Mouse (Mus musculus) ES-E14 (cell line): ENCODE data around the gene Slc29a2. TPM values are rescaled to one million over a fixed set of nuclear protein-coding genes. Genes with fewer than 3 reads are reported as not detected.

Experiments used
- DNase-seq: peaks from one replicate; pipeline ENCODE4 v3.0.0-alpha.2; 2013; ENCODE audit warnings: low read depth, low spot score
- H3K27ac ChIP-seq: 2 replicates; pipeline ENCODE4 v1.5.1; 2012; ENCODE audit warnings: low read depth, mild to moderate bottlenecking, low read length, moderate library complexity, mixed read lengths; ENCODE audit not compliant: poor library complexity, insufficient read depth, severe bottlenecking
- H3K36me3 ChIP-seq: 2 replicates; pipeline ENCODE4 v1.6.1; 2012; ENCODE audit warnings: mild to moderate bottlenecking, low read length, moderate library complexity, mixed read lengths; ENCODE audit not compliant: control insufficient read depth, poor library complexity, insufficient read depth, severe bottlenecking
- H3K4me1 ChIP-seq, 2 experiments: fragments of 150-350 bp in 1 of 2; sonication (generic) in 1 of 2; 2 replicates each; pipeline ENCODE4 v1.6.1; 2012; ENCODE audit warnings: low read length in 2 of 2, mild to moderate bottlenecking in 1 of 2, mixed read lengths in 1 of 2; ENCODE audit not compliant: control insufficient read depth in 2 of 2, insufficient read depth in 2 of 2, poor library complexity in 1 of 2
- H3K4me3 ChIP-seq, 2 experiments: fragments of 150-350 bp in 1 of 2; sonication (generic) in 1 of 2; 2 replicates each; pipeline ENCODE4 v1.5.1; 2012; ENCODE audit warnings: low read length in 2 of 2, low read depth in 1 of 2, mild to moderate bottlenecking in 1 of 2, mixed read lengths in 1 of 2; ENCODE audit not compliant: insufficient read depth in 1 of 2, poor library complexity in 1 of 2, severe bottlenecking in 1 of 2
- H3K9ac ChIP-seq: 2 replicates; pipeline ENCODE4 v1.6.1; 2012; ENCODE audit warnings: low read depth, mild to moderate bottlenecking, low read length, mixed read lengths; ENCODE audit not compliant: poor library complexity, insufficient read depth, severe bottlenecking
- H3K9me3 ChIP-seq: fragments of 150-350 bp; sonication (generic); 2 replicates; pipeline ENCODE4 v1.6.1; 2012; ENCODE audit warnings: low read depth, mild to moderate bottlenecking, low read length; ENCODE audit not compliant: control insufficient read depth, insufficient read depth
- CHD2 ChIP-seq: IDR thresholded peaks from 2 replicates; pipeline ENCODE4 v1.6.1; 2014; ENCODE audit warnings: mild to moderate bottlenecking, low read depth, low read length, inconsistent platforms
- HCFC1 ChIP-seq: IDR thresholded peaks from 2 replicates; pipeline ENCODE4 v1.6.1; 2012; ENCODE audit warnings: low read length, inconsistent platforms, borderline replicate concordance; ENCODE audit not compliant: insufficient read depth
- MAFK ChIP-seq: IDR thresholded peaks from 2 replicates; pipeline ENCODE4 v1.6.1; 2014; ENCODE audit warnings: mild to moderate bottlenecking, low read depth, low read length, inconsistent platforms; ENCODE audit not compliant: insufficient read depth
- ZC3H11A ChIP-seq: IDR thresholded peaks from 2 replicates; pipeline ENCODE4 v1.6.1; 2012; ENCODE audit warnings: low read depth, mild to moderate bottlenecking, inconsistent platforms, low read length, borderline replicate concordance
- ZNF384 ChIP-seq: IDR thresholded peaks from 2 replicates; pipeline ENCODE4 v1.6.1; 2012; ENCODE audit warnings: low read depth, low read length, inconsistent platforms
- in situ Hi-C, 2 experiments: fragments of 600-800 bp; cut with MboI; formaldehyde crosslinking; loops; one replicate each; pipeline ENCODE4 v1.15.1; 2025; ENCODE audit warnings: low sequenced_read_pairs in 2 of 2, inconsistent platforms in 1 of 2; ENCODE audit not compliant: unreplicated experiment in 2 of 2
- total RNA-seq: library from RNA; depleted of rRNA; stranded (reverse); fragments of 300-350 nt; gene quantifications from 2 replicates; pipeline ENCODE4 v1.2.3, GENCODE M21; 2012

The Slc29a2 gene
- total RNA-seq, 1 experiment: 21.0 TPM

- H3K27ac ChIP-seq: 0 out of 2 replicates have a peak overlapping the region, but pooled peaks have one; percentile 19
- in situ Hi-C loops: no loop called here
- H3K4me3 ChIP-seq: peak overlapping the region; percentile 70 to 95
- H3K4me1 ChIP-seq: peaks cover 4 to 6% of the 10 kb centered on the region in 2 experiments; a peak in 3 of 4 replicates
- H3K9ac ChIP-seq: peak overlapping the region; percentile 92
- TF ChIP-seq ZC3H11A (no peak), CHD2 (no peak), HCFC1 (no peak), MAFK (no peak), ZNF384 (no peak)
- H3K9me3 ChIP-seq: no peaks in the 10 kb centered on the region
- DNase-seq: no peak
- H3K36me3 ChIP-seq: peaks cover 2% of the 10 kb centered on the region; the same call in 1 of the 2 replicates
Observed at GRCm38 (mm10) chr19:5041588-5041987, 17.9 kb downstream of the Slc29a2 start.

GRCm38 (mm10) chr19:5045531-5045930 is 21.9 kb downstream of the Slc29a2 start:
- TF ChIP-seq HCFC1 (no peak), ZNF384 (no peak), CHD2 (no peak), MAFK (no peak), ZC3H11A (no peak)
- H3K9ac ChIP-seq: no peak overlapping the region
- peaks cover 18% of the 10 kb centered on the region; the same call in 1 of the 2 replicates for H3K36me3 ChIP-seq
- in situ Hi-C loops: no loop called here
- H3K27ac ChIP-seq: no peak overlapping the region
- no peak overlapping the region for H3K4me3 ChIP-seq
- H3K4me1 ChIP-seq: peaks cover 2 to 7% of the 10 kb centered on the region in 2 experiments; a peak in 2 of 4 replicates
- no peak for DNase-seq
- H3K9me3 ChIP-seq: no peaks in the 10 kb centered on the region

GRCm38 (mm10) chr19:5048138-5049056 is 24.7 kb downstream of the Slc29a2 start:
- in situ Hi-C loops: no loop called here
- TF ChIP-seq ZNF384 (no peak), MAFK (no peak), HCFC1 (no peak), ZC3H11A (no peak), CHD2 (no peak)
- Histone ChIP-seq H3K36me3 (peaks cover 18% of the 10 kb centered on the region; the same call in 1 of the 2 replicates), H3K27ac (no peak overlapping the region), H3K4me3 (no peak overlapping the region), H3K4me1 (peaks cover 5 to 27% of the 10 kb centered on the region in 2 experiments; a peak in 3 of 4 replicates), H3K9ac (no peak overlapping the region), H3K9me3 (no peaks in the 10 kb centered on the region)
- no peak for DNase-seq

GRCm38 (mm10) chr19:5049325-5049724 is 25.7 kb downstream of the Slc29a2 start:
- H3K9ac ChIP-seq: no peak overlapping the region
- no peak for DNase-seq
- TF ChIP-seq CHD2 (no peak), ZNF384 (no peak), ZC3H11A (no peak), MAFK (no peak), HCFC1 (no peak)
- 0 out of 2 replicates have a peak overlapping the region, but pooled peaks have one; percentile 13 for H3K27ac ChIP-seq
- in situ Hi-C loops: no loop called here
- H3K36me3 ChIP-seq: peaks cover 18% of the 10 kb centered on the region; the same call in 1 of the 2 replicates
- peaks cover 5 to 28% of the 10 kb centered on the region in 2 experiments; a peak in 3 of 4 replicates for H3K4me1 ChIP-seq
- H3K9me3 ChIP-seq: no peaks in the 10 kb centered on the region
- H3K4me3 ChIP-seq: no peak overlapping the region
